Mouse (Mus musculus): ENCODE measurements around the gene Gfra4. TPM values are rescaled to one million over a fixed set of nuclear protein-coding genes. Genes with fewer than 3 reads are reported as not detected.

The Gfra4 gene
- 88.3 and 99.6 TPM in 2 replicates for polyA plus RNA-seq (2015; fragmentation: Nextera tagmentation; extraction: Ambion mirVana)

GRCm38 (mm10) chr2:131042988-131043387 lies at the start of gene Gfra4:
TSS of gene Gfra4 (minus strand) at chr2:131043088.

GRCm38 (mm10) chr2:131086667-131087390 lies 43.9 kb upstream of the Gfra4 start, which contains the start of gene Siglec1:
TSS of gene Siglec1 (minus strand) at chr2:131086765.

GRCm38 (mm10) chr2:131063404-131063864 lies 20.5 kb upstream of the Gfra4 start, which contains the start of gene Adam33:
TSS of gene Adam33 (minus strand) at chr2:131063814.

Small RNAs within 50 kb of the gene (microRNA-seq; reads per million reads assigned to microRNA genes)
- not detected for gene Mir6973b

Other genes starting within 250 kb of the Gfra4 start
- gene 4930402H24Rik, start 136.7 kb downstream of the Gfra4 start, polyA plus RNA-seq (2015; fragmentation: Nextera tagmentation; extraction: Ambion mirVana): 26.0 and 32.9 TPM in 2 replicates
- gene Atrn, start 136.6 kb downstream of the Gfra4 start, polyA plus RNA-seq (2015; fragmentation: Nextera tagmentation; extraction: Ambion mirVana): 9.0 and 9.4 TPM in 2 replicates
- gene Adam33, start 20.7 kb upstream of the Gfra4 start, polyA plus RNA-seq (2015; fragmentation: Nextera tagmentation; extraction: Ambion mirVana): 77.8 and 88.7 TPM in 2 replicates
- gene Siglec1, start 43.7 kb upstream of the Gfra4 start, polyA plus RNA-seq (2015; fragmentation: Nextera tagmentation; extraction: Ambion mirVana): 1.4 and 2.6 TPM in 2 replicates
- 9.5 and 10.1 TPM in 2 replicates for gene Hspa12b, start 84.2 kb upstream of the Gfra4 start, polyA plus RNA-seq (2015; fragmentation: Nextera tagmentation; extraction: Ambion mirVana)
- not detected in 2 replicates for gene Gm11037, start 90.4 kb upstream of the Gfra4 start, polyA plus RNA-seq (2015; fragmentation: Nextera tagmentation; extraction: Ambion mirVana)
- 39.0 and 42.4 TPM in 2 replicates for gene 1700037H04Rik, start 117.0 kb upstream of the Gfra4 start, polyA plus RNA-seq (2015; fragmentation: Nextera tagmentation; extraction: Ambion mirVana)
- gene Cenpb, start 137.0 kb upstream of the Gfra4 start, polyA plus RNA-seq (2015; fragmentation: Nextera tagmentation; extraction: Ambion mirVana): 14.9 and 15.0 TPM in 2 replicates
- gene Cdc25b, start 143.9 kb upstream of the Gfra4 start, polyA plus RNA-seq (2015; fragmentation: Nextera tagmentation; extraction: Ambion mirVana): 19.0 and 21.6 TPM in 2 replicates
- gene Spef1, start 144.2 kb upstream of the Gfra4 start, polyA plus RNA-seq (2015; fragmentation: Nextera tagmentation; extraction: Ambion mirVana): 2.2 and 2.6 TPM in 2 replicates
- 20.5 and 22.4 TPM in 2 replicates for gene Ap5s1, start 164.0 kb upstream of the Gfra4 start, polyA plus RNA-seq (2015; fragmentation: Nextera tagmentation; extraction: Ambion mirVana)
- gene Mavs, start 191.0 kb upstream of the Gfra4 start, polyA plus RNA-seq (2015; fragmentation: Nextera tagmentation; extraction: Ambion mirVana): 17.7 and 17.9 TPM in 2 replicates
- 25.2 and 30.5 TPM in 2 replicates for gene Pank2, start 219.4 kb upstream of the Gfra4 start, polyA plus RNA-seq (2015; fragmentation: Nextera tagmentation; extraction: Ambion mirVana)

Data from urinary bladder, postnatal 0 days (tissue).